Mouse (Mus musculus) CD4-positive, CD25-positive, alpha-beta regulatory T cell, adult 9 weeks (primary cell): Measurements from ENCODE around the gene Emsy. TPM values are rescaled to one million over a fixed set of nuclear protein-coding genes. Genes with fewer than 3 reads are reported as not detected.

ENCODE experiments used
- polyA plus RNA-seq: library from polyadenylated mRNA; unstranded; fragments of 100-300 nt; shearing (Covaris generic); gene quantifications from one replicate; pipeline ENCODE4 v1.2.1, GENCODE M21; 2017

Gene Emsy
- 90.3 TPM for polyA plus RNA-seq

GRCm38 (mm10) chr7:98656531-98657221 is at the start of gene Emsy:
Gene Emsy, minus strand, starts transcription at chr7:98656783.

GRCm38 (mm10) chr7:98702283-98703240 is 46.0 kb upstream of the Emsy start, which contains the start of gene Thap12:
Gene Thap12, plus strand, starts transcription at chr7:98703103.

Other genes with a start within 250 kb of the Emsy start
- gene Gucy2d, start 216.4 kb downstream of the Emsy start, polyA plus RNA-seq = not detected
- gene Lrrc32, start 167.5 kb downstream of the Emsy start, polyA plus RNA-seq = 109 TPM
- 9.8 TPM for gene Thap12, start 46.3 kb upstream of the Emsy start, polyA plus RNA-seq
- not detected for gene Wnt11, start 178.3 kb upstream of the Emsy start, polyA plus RNA-seq